Mouse (Mus musculus) skeletal muscle tissue, adult 2 months (tissue): Measurements from ENCODE around the gene Mettl6.

ENCODE experiments used
- DNase-seq: peaks from one replicate; pipeline ENCODE4 v3.0.0-alpha.2; 2012; ENCODE audit warnings: low read depth, low spot score

Mettl6 gene

DNA sequence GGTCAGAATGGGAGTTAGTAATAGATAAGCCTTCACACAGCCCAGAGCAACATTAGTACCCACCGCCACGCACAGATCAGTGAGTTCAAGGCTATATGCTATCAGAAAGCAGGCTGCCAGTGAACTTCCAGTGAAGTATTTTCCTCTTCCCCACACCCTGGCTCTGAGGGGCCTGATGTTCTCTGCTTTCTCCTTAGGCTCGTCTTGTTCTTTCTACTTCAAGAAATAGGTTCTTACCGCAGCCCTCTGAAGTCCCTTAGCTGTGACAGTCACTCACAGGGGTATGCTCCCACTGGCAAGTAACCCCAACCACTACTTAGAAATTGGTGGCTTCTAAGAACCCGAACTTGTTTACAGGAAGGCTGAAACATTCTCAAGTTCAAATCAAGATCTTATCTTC is 61.7 kb downstream of the Mettl6 start:
- no peak for DNase-seq

DNA sequence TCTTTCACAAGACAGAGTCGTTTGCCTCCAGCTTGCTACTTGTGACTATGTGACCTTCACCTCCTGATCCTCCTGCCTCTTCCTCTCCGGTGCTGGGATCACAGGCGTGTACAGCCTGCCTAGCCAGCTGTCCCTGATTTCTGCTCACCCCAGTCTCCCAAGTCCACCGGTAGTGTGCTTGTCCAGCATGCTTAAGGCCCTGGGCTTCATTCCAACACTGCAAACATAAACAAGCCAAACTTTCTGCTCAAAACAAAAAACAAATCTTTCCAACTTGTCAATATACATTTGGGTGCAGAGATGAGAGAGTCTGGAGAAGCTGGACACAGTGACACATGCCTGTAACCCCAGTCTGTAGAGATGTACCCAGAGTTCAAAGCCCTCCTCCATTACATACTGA is 62.4 kb downstream of the Mettl6 start:
- DNase-seq: no peak

DNA sequence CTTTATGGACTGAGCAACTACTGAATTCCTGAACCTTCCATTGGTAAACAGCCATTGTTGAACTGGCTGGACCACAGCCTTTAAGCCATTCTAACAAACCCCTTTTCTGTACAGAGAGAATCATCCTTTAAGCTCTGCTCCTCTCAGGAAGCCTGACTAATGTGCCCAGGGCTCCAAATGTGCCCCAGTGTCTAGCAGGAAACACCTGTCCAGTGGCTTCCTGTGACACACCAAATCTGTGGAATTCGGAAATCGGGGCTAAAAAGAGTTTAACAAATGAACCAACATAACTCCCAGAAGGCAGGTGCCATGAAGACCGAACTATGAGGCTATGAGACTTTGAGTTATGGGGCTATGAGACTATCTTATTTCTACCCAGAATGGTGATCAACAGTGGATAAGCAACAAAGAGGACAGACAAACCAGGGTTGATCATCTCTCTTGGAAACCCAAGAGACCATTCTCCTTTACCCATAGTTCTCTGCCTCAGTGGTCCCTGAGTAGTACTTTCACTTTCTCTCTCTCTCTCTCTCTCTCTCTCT is 63.0 kb downstream of the Mettl6 start:
- DNase-seq: no peak

DNA sequence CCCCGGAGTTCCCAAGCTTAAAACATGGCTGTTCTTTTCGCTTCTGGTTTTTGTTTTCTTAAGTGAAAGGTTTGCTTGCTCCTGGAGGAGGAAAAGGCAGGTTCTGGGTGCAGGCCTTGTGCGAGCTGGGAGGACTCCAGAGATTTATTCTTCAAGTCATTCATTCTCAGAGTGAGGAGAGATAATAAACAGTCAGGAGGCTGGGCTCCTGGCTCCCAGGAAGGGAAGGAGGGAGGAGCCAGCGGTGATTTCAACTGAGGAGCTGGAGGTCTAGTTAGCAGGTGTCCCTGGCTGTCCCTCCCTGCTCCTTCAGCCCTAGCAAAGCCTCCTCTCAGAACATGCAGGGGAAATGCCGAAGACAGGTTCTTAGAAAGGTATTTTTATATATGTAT is 65.8 kb downstream of the Mettl6 start:
- no peak for DNase-seq

DNA sequence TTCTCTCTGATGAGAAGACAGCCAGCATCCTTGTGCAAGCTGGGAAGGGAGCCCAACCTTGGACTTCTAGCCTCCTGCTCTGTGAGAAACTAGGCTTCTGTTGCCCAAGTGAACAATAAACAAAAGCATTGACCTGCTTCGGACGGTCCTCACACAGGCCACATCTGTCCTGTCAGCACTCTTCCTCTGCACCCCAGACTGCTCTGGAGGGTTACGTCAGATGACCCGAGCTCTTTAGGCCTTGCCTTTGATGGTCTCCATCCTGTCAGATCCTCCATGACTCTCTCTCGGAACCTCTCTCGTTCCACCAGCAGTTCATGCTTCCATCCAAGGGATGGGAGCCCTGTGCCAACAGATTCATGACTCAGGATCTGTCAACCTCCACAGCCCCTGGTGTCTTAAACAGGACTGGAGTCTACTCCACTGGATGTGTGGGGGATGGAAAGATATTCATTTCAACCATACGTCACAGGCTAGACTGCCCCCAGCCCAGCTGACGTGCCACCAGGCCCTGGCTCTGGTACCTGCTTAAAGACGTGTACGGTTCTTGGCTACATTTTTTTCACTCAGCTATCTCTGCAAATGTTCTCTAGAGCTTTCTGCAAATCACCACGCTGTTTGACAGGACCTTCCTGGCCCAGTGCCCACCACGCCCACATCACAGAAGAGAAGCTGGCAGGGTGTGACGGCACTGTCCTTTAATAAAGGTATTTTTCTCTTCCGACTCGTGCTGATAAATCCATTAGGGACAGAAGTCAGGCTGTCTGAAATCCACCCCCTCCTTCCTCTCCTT is 66.4 kb downstream of the Mettl6 start:
- DNase-seq: no peak
